Mouse (Mus musculus) myocyte (in vitro differentiated cells): ENCODE results near the gene Asic2. TPM values are rescaled to one million over a fixed set of nuclear protein-coding genes. Genes with fewer than 3 reads are reported as not detected.

ENCODE experiments used
- H3K27me3 ChIP-seq: one replicate; pipeline ENCODE4 v1.6.1; 2011; ENCODE audit not compliant: control insufficient read depth, insufficient read depth, insufficient read length
- H3K36me3 ChIP-seq: one replicate; pipeline ENCODE4 v1.6.1; 2011; ENCODE audit not compliant: control insufficient read depth, insufficient read depth
- H3K4me2 ChIP-seq: one replicate; pipeline ENCODE4 v1.6.1; 2011; ENCODE audit warnings: low read depth, control low read depth
- H3K4me3 ChIP-seq: one replicate; pipeline ENCODE4 v1.5.1; 2011; ENCODE audit warnings: mild to moderate bottlenecking, control low read depth, moderate library complexity
- H3K79me2 ChIP-seq: one replicate; pipeline ENCODE4 v1.6.1; 2011; ENCODE audit not compliant: control insufficient read depth, insufficient read depth
- H3ac ChIP-seq: one replicate; pipeline ENCODE4 v1.6.1; 2011; ENCODE audit not compliant: control insufficient read depth, insufficient read length
- CEBPB ChIP-seq: IDR thresholded peaks from 2 replicates; pipeline ENCODE4 v1.6.1; 2011; ENCODE audit warnings: mild to moderate bottlenecking, moderate library complexity; ENCODE audit not compliant: poor library complexity, insufficient read depth, severe bottlenecking
- E2F4 ChIP-seq: IDR thresholded peaks from one replicate; pipeline ENCODE4 v1.6.1; 2011; ENCODE audit warnings: mild to moderate bottlenecking, control low read depth, moderate library complexity; ENCODE audit not compliant: insufficient read depth
- MAX ChIP-seq: IDR thresholded peaks from one replicate; pipeline ENCODE4 v1.6.1; 2011; ENCODE audit warnings: low read depth, mild to moderate bottlenecking, control low read depth
- MYOD1 ChIP-seq, 3 experiments: IDR thresholded peaks; one replicate each; pipeline ENCODE4 v1.6.1; 2011; ENCODE audit warnings: control low read depth in 2 of 3, low read depth in 2 of 3, mild to moderate bottlenecking in 2 of 3, moderate library complexity in 1 of 3; ENCODE audit not compliant: insufficient read length in 2 of 3, control insufficient read depth in 1 of 3
- MYOG ChIP-seq, 3 experiments: IDR thresholded peaks; one replicate each; pipeline ENCODE4 v1.6.1; 2011; ENCODE audit warnings: control low read depth in 2 of 3, low read depth in 2 of 3, mild to moderate bottlenecking in 2 of 3; ENCODE audit not compliant: insufficient read length in 2 of 3, control insufficient read depth in 1 of 3, insufficient read depth in 1 of 3
- POLR2A ChIP-seq: IDR thresholded peaks from one replicate; pipeline ENCODE4 v1.6.1; 2011; ENCODE audit warnings: low read depth, mild to moderate bottlenecking, control low read depth, moderate library complexity; ENCODE audit not compliant: insufficient read length
- POLR2AphosphoS2 ChIP-seq: IDR thresholded peaks from one replicate; pipeline ENCODE4 v1.6.1; 2011; ENCODE audit warnings: low read depth, control low read depth; ENCODE audit not compliant: insufficient read length
- REST ChIP-seq: IDR thresholded peaks from one replicate; pipeline ENCODE4 v1.6.1; 2011; ENCODE audit warnings: mild to moderate bottlenecking, control low read depth, moderate library complexity; ENCODE audit not compliant: insufficient read depth, insufficient read length
- SRF ChIP-seq: IDR thresholded peaks from one replicate; pipeline ENCODE4 v1.6.1; 2011; ENCODE audit warnings: low read depth; ENCODE audit not compliant: control insufficient read depth, insufficient read length
- TCF12 ChIP-seq: IDR thresholded peaks from one replicate; pipeline ENCODE4 v1.6.1; 2011; ENCODE audit warnings: mild to moderate bottlenecking, control low read depth; ENCODE audit not compliant: poor library complexity, insufficient read depth, severe bottlenecking
- TCF3 ChIP-seq: IDR thresholded peaks from one replicate; pipeline ENCODE4 v1.6.1; 2011; ENCODE audit warnings: low read depth, control low read depth; ENCODE audit not compliant: insufficient read length
- USF1 ChIP-seq: IDR thresholded peaks from one replicate; pipeline ENCODE4 v1.6.1; 2011; ENCODE audit warnings: low read depth, mild to moderate bottlenecking, control low read depth, moderate library complexity
- polyA plus RNA-seq: library from polyadenylated mRNA; unstranded; fragments of >200 nt; fragmentation: generic; extraction: Trizol; gene quantifications from one replicate; pipeline ENCODE4 v1.2.1, GENCODE M21; 2012; ENCODE audit warnings: missing spikeins

Gene Asic2
- polyA plus RNA-seq, 1 experiment, result not detected

GRCm38 (mm10) chr11:81002769-81003430 lies 965.4 kb downstream of the Asic2 start:
- TF ChIP-seq TCF3 (no peak), POLR2A (no peak)
- no peaks in the 10 kb centered on the region for H3K27me3 ChIP-seq
- H3K79me2 ChIP-seq, result no peaks in the 10 kb centered on the region

GRCm38 (mm10) chr11:80995621-80996020 lies 972.6 kb downstream of the Asic2 start:
- no peak overlapping the region for H3ac ChIP-seq
- no peak overlapping the region for H3K4me3 ChIP-seq
- H3K79me2 ChIP-seq, result no peaks in the 10 kb centered on the region
- no peaks in the 10 kb centered on the region for H3K36me3 ChIP-seq
- no peak overlapping the region for H3K4me2 ChIP-seq
- TF ChIP-seq POLR2AphosphoS2, result no peak
- no peak for TF ChIP-seq USF1
- TF ChIP-seq REST, result no peak
- no peak for TF ChIP-seq CEBPB
- TF ChIP-seq MYOG (IDR thresholded peaks at IDR 0.05; ENCODE audit: control insufficient read depth in 1 of 3, insufficient read depth in 1 of 3, insufficient read length in 2 of 3, low read depth in 2 of 3), result no peak
- TF ChIP-seq MAX, result no peak
- no peak for TF ChIP-seq POLR2A
- no peak for TF ChIP-seq TCF12
- no peak for TF ChIP-seq E2F4
- TF ChIP-seq MYOD1 (IDR thresholded peaks at IDR 0.05; ENCODE audit: control insufficient read depth in 1 of 3, insufficient read length in 2 of 3, low read depth in 2 of 3), result no peak
- H3K27me3 ChIP-seq, result peaks cover 8% of the 10 kb centered on the region

More at GRCm38 (mm10) chr11:81002769-81003430, 965.4 kb downstream of the Asic2 start:
- Histone ChIP-seq H3K4me3 (no peak overlapping the region), H3ac (no peak overlapping the region), H3K36me3 (no peaks in the 10 kb centered on the region), H3K4me2 (no peak overlapping the region)

- TF ChIP-seq SRF, result no peak
- no peak overlapping the region for H3K4me3 ChIP-seq
- H3ac ChIP-seq, result no peak overlapping the region
- H3K79me2 ChIP-seq, result no peaks in the 10 kb centered on the region
- no peak overlapping the region for H3K4me2 ChIP-seq
- H3K36me3 ChIP-seq, result no peaks in the 10 kb centered on the region
- peaks cover 9% of the 10 kb centered on the region for H3K27me3 ChIP-seq
These were observed 984.7 kb downstream of the Asic2 start for GRCm38 (mm10) chr11:80983530-80983929.

GRCm38 (mm10) chr11:80976239-80976855 lies 991.9 kb downstream of the Asic2 start:
- TF ChIP-seq CEBPB, result peak; percentile 63; the same call in 1 of the 2 replicates
- TF ChIP-seq POLR2A, result no peak
- no peak overlapping the region for H3ac ChIP-seq
- H3K79me2 ChIP-seq, result no peaks in the 10 kb centered on the region
- no peak overlapping the region for H3K4me3 ChIP-seq
- no peaks in the 10 kb centered on the region for H3K36me3 ChIP-seq
- H3K27me3 ChIP-seq, result no peaks in the 10 kb centered on the region
- no peak overlapping the region for H3K4me2 ChIP-seq

- Histone ChIP-seq H3K4me3 (no peak overlapping the region), H3K79me2 (no peaks in the 10 kb centered on the region), H3ac (no peak overlapping the region), H3K4me2 (no peak overlapping the region), H3K27me3 (no peaks in the 10 kb centered on the region), H3K36me3 (no peaks in the 10 kb centered on the region)
- no peak for TF ChIP-seq MAX
- TF ChIP-seq SRF, result no peak
- no peak for TF ChIP-seq REST
These were observed 993.6 kb downstream of the Asic2 start for GRCm38 (mm10) chr11:80974616-80975015.

DNA sequence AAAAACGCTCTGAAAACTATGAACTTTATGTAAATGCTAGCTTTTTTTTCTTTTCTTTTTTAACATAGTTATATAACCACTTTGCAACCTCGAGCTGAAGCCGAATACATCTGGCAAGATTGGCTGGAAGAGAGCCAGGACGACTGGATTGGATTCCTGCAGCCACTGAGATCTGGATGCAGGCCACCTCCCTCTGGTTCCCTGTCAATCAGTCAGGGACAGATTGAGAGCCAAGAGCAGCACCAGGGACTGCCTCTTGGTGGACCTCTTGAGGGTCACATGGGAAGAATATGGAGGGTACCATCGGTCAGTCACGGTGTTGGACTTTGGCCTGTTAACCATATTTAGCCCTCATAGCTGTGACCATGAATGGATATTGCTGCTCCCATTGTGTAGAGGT lies 994.3 kb downstream of the Asic2 start:
- no peak overlapping the region for H3K4me2 ChIP-seq
- H3K4me3 ChIP-seq, result no peak overlapping the region
- no peaks in the 10 kb centered on the region for H3K36me3 ChIP-seq
- no peaks in the 10 kb centered on the region for H3K27me3 ChIP-seq
- H3K79me2 ChIP-seq, result no peaks in the 10 kb centered on the region
- no peak overlapping the region for H3ac ChIP-seq
- TF ChIP-seq E2F4 (no peak), POLR2AphosphoS2 (no peak), TCF12 (no peak), CEBPB (no peak), SRF (no peak), MYOD1 (IDR thresholded peaks at IDR 0.05; ENCODE audit: control insufficient read depth in 1 of 3, insufficient read length in 2 of 3, low read depth in 2 of 3) (no peak), MAX (no peak), TCF3 (no peak), MYOG (IDR thresholded peaks at IDR 0.05; ENCODE audit: control insufficient read depth in 1 of 3, insufficient read depth in 1 of 3, insufficient read length in 2 of 3, low read depth in 2 of 3) (no peak), POLR2A (no peak), REST (no peak), USF1 (no peak)
